Mouse (Mus musculus) embryonic fibroblast, embryonic 13.5 days (primary cell): Measurements from ENCODE around the gene Gm19426. TPM values are rescaled to one million over a fixed set of nuclear protein-coding genes. Genes with fewer than 3 reads are reported as not detected.
A peak's percentile ranks its signal among the peaks of the same experiment; 100 is the strongest.

Experiments used
- H3K27ac ChIP-seq: 2 replicates; pipeline ENCODE4 v1.5.1; 2012; ENCODE audit warnings: low read length, control low read depth, inconsistent platforms; ENCODE audit not compliant: insufficient read depth
- H3K4me1 ChIP-seq: 2 replicates; pipeline ENCODE4 v1.6.1; 2011; ENCODE audit warnings: low read length; ENCODE audit not compliant: control insufficient read depth, insufficient read depth
- H3K4me3 ChIP-seq: 2 replicates; pipeline ENCODE4 v1.5.1; 2011; ENCODE audit warnings: mild to moderate bottlenecking, control low read depth, low read length; ENCODE audit not compliant: insufficient read depth
- CTCF ChIP-seq: IDR thresholded peaks from 2 replicates; pipeline ENCODE4 v1.5.1; 2011; ENCODE audit warnings: mild to moderate bottlenecking, control low read depth, low read length, moderate library complexity, borderline replicate concordance; ENCODE audit not compliant: insufficient read depth
- POLR2A ChIP-seq: IDR thresholded peaks from 2 replicates; pipeline ENCODE4 v1.6.1; 2011; ENCODE audit warnings: low read depth, mild to moderate bottlenecking, control low read depth, low read length, moderate library complexity
- polyA plus RNA-seq: library from polyadenylated mRNA; stranded (reverse); fragments of >200 nt; gene quantifications from 2 replicates; pipeline ENCODE4 v1.2.4, GENCODE M21; 2011; ENCODE audit warnings: low read depth; ENCODE audit not compliant: missing spikeins, insufficient read length

Gm19426 gene
- polyA plus RNA-seq, 1 experiment, result 2.7 TPM

GRCm38 (mm10) chr2:84714422-84714810 lies 29.0 kb downstream of the Gm19426 start:
- Histone ChIP-seq H3K27ac (peak overlapping the region; percentile 91), H3K4me1 (no peaks in the 10 kb centered on the region; the same call in 1 of the 2 replicates)
- TF ChIP-seq POLR2A, result no peak
- TF ChIP-seq CTCF, result no peak

GRCm38 (mm10) chr2:84711898-84712297 lies 31.6 kb downstream of the Gm19426 start:
- Histone ChIP-seq H3K27ac (no peak overlapping the region), H3K4me1 (peaks cover 2% of the 10 kb centered on the region; the same call in 1 of the 2 replicates), H3K4me3 (no peak overlapping the region)
- TF ChIP-seq CTCF (no peak), POLR2A (no peak)

More at GRCm38 (mm10) chr2:84714422-84714810, 29.0 kb downstream of the Gm19426 start:
- H3K4me3 ChIP-seq, result peak overlapping the region; percentile 99

GRCm38 (mm10) chr2:84707523-84707922 lies 35.9 kb downstream of the Gm19426 start:
- Histone ChIP-seq H3K4me1 (0 out of 2 replicates have a peak, but pooled peaks cover 3% of the 10 kb centered on the region), H3K27ac (no peak overlapping the region)

GRCm38 (mm10) chr2:84705295-84705694 lies 38.2 kb downstream of the Gm19426 start:
- H3K27ac ChIP-seq, result no peak overlapping the region
- 0 out of 2 replicates have a peak, but pooled peaks cover 3% of the 10 kb centered on the region for H3K4me1 ChIP-seq
- TF ChIP-seq CTCF (no peak), POLR2A (no peak)
- H3K4me3 ChIP-seq, result no peak overlapping the region

More at GRCm38 (mm10) chr2:84707523-84707922, 35.9 kb downstream of the Gm19426 start:
- no peak overlapping the region for H3K4me3 ChIP-seq
- no peak for TF ChIP-seq POLR2A
- no peak for TF ChIP-seq CTCF

GRCm38 (mm10) chr2:84704329-84704728 lies 39.1 kb downstream of the Gm19426 start:
- H3K4me1 ChIP-seq, result 0 out of 2 replicates have a peak, but pooled peaks cover 3% of the 10 kb centered on the region
- H3K4me3 ChIP-seq, result no peak overlapping the region
- no peak overlapping the region for H3K27ac ChIP-seq
- TF ChIP-seq CTCF (no peak), POLR2A (no peak)

GRCm38 (mm10) chr2:84703497-84703896 lies 40.0 kb downstream of the Gm19426 start:
- Histone ChIP-seq H3K4me1 (0 out of 2 replicates have a peak, but pooled peaks cover 3% of the 10 kb centered on the region), H3K4me3 (no peak overlapping the region), H3K27ac (no peak overlapping the region)
- no peak for TF ChIP-seq POLR2A
- no peak for TF ChIP-seq CTCF

GRCm38 (mm10) chr2:84695007-84695695 lies 48.3 kb downstream of the Gm19426 start:
- H3K27ac ChIP-seq, result no peak overlapping the region
- H3K4me3 ChIP-seq, result no peak overlapping the region
- no peak for TF ChIP-seq CTCF
- TF ChIP-seq POLR2A, result no peak
- H3K4me1 ChIP-seq, result no peaks in the 10 kb centered on the region

Other genes with a start within 250 kb of the Gm19426 start
- gene Ctnnd1, start 92.9 kb downstream of the Gm19426 start, polyA plus RNA-seq, result 231 and 306 TPM in 2 replicates
- not detected in 2 replicates for gene Btbd18, start 84.6 kb downstream of the Gm19426 start, polyA plus RNA-seq
- gene Selenoh, start 72.9 kb downstream of the Gm19426 start, polyA plus RNA-seq, result 106 and 122 TPM in 2 replicates
- gene Gm28635, start 65.6 kb downstream of the Gm19426 start, polyA plus RNA-seq, result not detected in 2 replicates
- gene Med19, start 65.3 kb downstream of the Gm19426 start, polyA plus RNA-seq, result 21.3 and 28.0 TPM in 2 replicates
- gene Tmx2, start 64.5 kb downstream of the Gm19426 start, polyA plus RNA-seq, result 53.3 and 71.2 TPM in 2 replicates
- 76.6 and 78.8 TPM in 2 replicates for gene Zdhhc5, start 28.5 kb downstream of the Gm19426 start, polyA plus RNA-seq
- gene Clp1, start 16.3 kb downstream of the Gm19426 start, polyA plus RNA-seq, result 8.9 and 10.4 TPM in 2 replicates
- 1.3 and 4.6 TPM in 2 replicates for gene Ypel4, start 9.6 kb downstream of the Gm19426 start, polyA plus RNA-seq
- 27.3 and 40.2 TPM in 2 replicates for gene Serping1, start 31.8 kb upstream of the Gm19426 start, polyA plus RNA-seq
- 17.1 and 17.6 TPM in 2 replicates for gene Ube2l6, start 55.2 kb upstream of the Gm19426 start, polyA plus RNA-seq
- not detected in 2 replicates for gene Smtnl1, start 79.0 kb upstream of the Gm19426 start, polyA plus RNA-seq
- gene Timm10, start 83.3 kb upstream of the Gm19426 start, polyA plus RNA-seq, result 25.3 and 31.1 TPM in 2 replicates
- 6.6 and 8.7 TPM in 2 replicates for gene Slc43a1, start 95.2 kb upstream of the Gm19426 start, polyA plus RNA-seq
- gene Rtn4rl2, start 143.1 kb upstream of the Gm19426 start, polyA plus RNA-seq, result 1.2 and 1.3 TPM in 2 replicates
- gene Slc43a3, start 192.9 kb upstream of the Gm19426 start, polyA plus RNA-seq, result 25.5 and 26.0 TPM in 2 replicates
- not detected in 2 replicates for gene Prg2, start 236.8 kb upstream of the Gm19426 start, polyA plus RNA-seq
- not detected in 2 replicates for gene Prg3, start 244.6 kb upstream of the Gm19426 start, polyA plus RNA-seq